Mouse (Mus musculus): ENCODE results near the gene Spo11.

- TF ChIP-seq CTCF (IDR thresholded peaks at IDR 0.05; ENCODE audit: insufficient read depth, low read depth, low read length) (no peak), POLR2A (IDR thresholded peaks at IDR 0.05; ENCODE audit: insufficient read depth, low read depth, low read length) (no peak)
Measured at GRCm38 (mm10) chr2:172997748-172998147, 20.2 kb downstream of the Spo11 start.
